Mouse (Mus musculus) kidney, adult 2 months (tissue): ENCODE data around the gene A230072I06Rik. TPM values are rescaled to one million over a fixed set of nuclear protein-coding genes. Genes with fewer than 3 reads are reported as not detected.

Experiments
- DNase-seq: peaks from one replicate; pipeline ENCODE4 v3.0.0; 2021
- H3K27ac ChIP-seq: fragments of 200-500 bp; 2 replicates; pipeline ENCODE4 v1.5.1; 2012; ENCODE audit warnings: low read depth, low read length, control low read depth, inconsistent platforms; ENCODE audit not compliant: insufficient read depth
- H3K27me3 ChIP-seq: fragments of 200-500 bp; replicated peaks from 2 replicates; pipeline ENCODE4 v1.6.1; 2012; ENCODE audit warnings: mild to moderate bottlenecking, moderate library complexity, low read length, inconsistent platforms; ENCODE audit not compliant: control insufficient read depth, insufficient read depth
- H3K36me3 ChIP-seq: fragments of 200-500 bp; 2 replicates; pipeline ENCODE4 v1.6.1; 2012; ENCODE audit warnings: mild to moderate bottlenecking, moderate library complexity, low read length, inconsistent platforms; ENCODE audit not compliant: control insufficient read depth, insufficient read depth
- H3K4me1 ChIP-seq: fragments of 200-500 bp; 2 replicates; pipeline ENCODE4 v1.6.1; 2011; ENCODE audit warnings: low read length; ENCODE audit not compliant: control insufficient read depth, insufficient read depth
- H3K4me3 ChIP-seq: fragments of 200-500 bp; 2 replicates; pipeline ENCODE4 v1.5.1; 2011; ENCODE audit warnings: mild to moderate bottlenecking, low read depth, low read length, control low read depth; ENCODE audit not compliant: insufficient read depth
- CTCF ChIP-seq: fragments of 200-500 bp; conservative IDR thresholded peaks from 2 replicates; pipeline ENCODE4 v1.5.1; 2011; ENCODE audit warnings: low read depth, mild to moderate bottlenecking, control low read depth, low read length, moderate library complexity, mixed read lengths; ENCODE audit not compliant: insufficient read depth, insufficient read length
- POLR2A ChIP-seq: fragments of 200-500 bp; IDR thresholded peaks from one replicate; pipeline ENCODE4 v1.6.1; 2011; ENCODE audit warnings: low read depth, low read length, control low read depth
- WGBS: fragments of 180-500 bp; shearing (Covaris S2); methylation state at CpG from one replicate; pipeline ENCODE4 v1.1.7; 2018; 5-methylcytosine and 5-hydroxymethylcytosine counted together
- polyA plus RNA-seq: library from polyadenylated mRNA; depleted of rRNA; stranded (reverse); fragments of >200 nt; gene quantifications from 2 replicates; pipeline ENCODE4 v1.2.3, GENCODE M21; 2012; rRNA removed

The A230072I06Rik gene
- polyA plus RNA-seq = not detected in 2 replicates

GRCm38 (mm10) chr8:12278663-12279312 lies at the start of gene A230072I06Rik:
Gene A230072I06Rik, plus strand, starts transcription at chr8:12278819.
- TF ChIP-seq CTCF = no peak
- no peak for TF ChIP-seq POLR2A
- Histone ChIP-seq H3K36me3 (no peaks in the 10 kb centered on the region), H3K27ac (no peak within 1 kb of the TSS)

GRCm38 (mm10) chr8:12234039-12234438 lies 44.6 kb upstream of the A230072I06Rik start:
- H3K4me1 ChIP-seq = no peaks in the 10 kb centered on the region
- no peaks in the 10 kb centered on the region for H3K36me3 ChIP-seq
- TF ChIP-seq POLR2A = no peak
- TF ChIP-seq CTCF = no peak
- WGBS = 67% methylated on average over 11 of the region's 11 CpGs
- H3K4me3 ChIP-seq = no peak overlapping the region
- DNase-seq = no peak
- H3K27me3 ChIP-seq = no peaks in the 10 kb centered on the region
- no peak overlapping the region for H3K27ac ChIP-seq

More at GRCm38 (mm10) chr8:12278663-12279312, at the start of gene A230072I06Rik:
- 45% methylated on average over 12 of the region's 12 CpGs for WGBS
- Histone ChIP-seq H3K27me3 (no peaks in the 10 kb centered on the region), H3K4me3 (no peak within 1 kb of the TSS), H3K4me1 (no peaks in the 10 kb centered on the region)
- no peak for DNase-seq

- H3K27ac ChIP-seq = no peak overlapping the region
- DNase-seq = no peak
- 85% methylated on average over 7 of the region's 7 CpGs for WGBS
Measured at GRCm38 (mm10) chr8:12238775-12239174, 39.8 kb upstream of the A230072I06Rik start.

GRCm38 (mm10) chr8:12240143-12240542 lies 38.5 kb upstream of the A230072I06Rik start:
- Histone ChIP-seq H3K36me3 (no peaks in the 10 kb centered on the region), H3K4me3 (no peak overlapping the region), H3K27me3 (no peaks in the 10 kb centered on the region), H3K27ac (no peak overlapping the region), H3K4me1 (no peaks in the 10 kb centered on the region)
- DNase-seq = no peak
- TF ChIP-seq CTCF = no peak
- TF ChIP-seq POLR2A = no peak
- WGBS = 67% methylated on average over 9 of the region's 9 CpGs

More at GRCm38 (mm10) chr8:12238775-12239174, 39.8 kb upstream of the A230072I06Rik start:
- no peak overlapping the region for H3K4me3 ChIP-seq
- TF ChIP-seq POLR2A (no peak), CTCF (no peak)
- no peaks in the 10 kb centered on the region for H3K27me3 ChIP-seq
- no peaks in the 10 kb centered on the region for H3K36me3 ChIP-seq
- no peaks in the 10 kb centered on the region for H3K4me1 ChIP-seq

- no peaks in the 10 kb centered on the region for H3K36me3 ChIP-seq
- 67% methylated on average over 1 of the region's 1 CpGs for WGBS
- H3K27me3 ChIP-seq = no peaks in the 10 kb centered on the region
- no peak for TF ChIP-seq POLR2A
- no peak for TF ChIP-seq CTCF
- no peak overlapping the region for H3K4me3 ChIP-seq
- no peak overlapping the region for H3K27ac ChIP-seq
- no peak for DNase-seq
- H3K4me1 ChIP-seq = no peaks in the 10 kb centered on the region
Measured at GRCm38 (mm10) chr8:12243746-12244145, 34.9 kb upstream of the A230072I06Rik start.

- 82% methylated on average over 2 of the region's 2 CpGs for WGBS
- DNase-seq = no peak
Measured at GRCm38 (mm10) chr8:12259890-12260289, 18.7 kb upstream of the A230072I06Rik start.

GRCm38 (mm10) chr8:12260476-12261029 lies 18.1 kb upstream of the A230072I06Rik start:
- DNase-seq = no peak
- TF ChIP-seq POLR2A = no peak
- TF ChIP-seq CTCF = no peak
- 70% methylated on average over 6 of the region's 6 CpGs for WGBS
- Histone ChIP-seq H3K27me3 (no peaks in the 10 kb centered on the region), H3K4me1 (no peaks in the 10 kb centered on the region), H3K4me3 (no peak overlapping the region), H3K27ac (no peak overlapping the region), H3K36me3 (no peaks in the 10 kb centered on the region)

More at GRCm38 (mm10) chr8:12259890-12260289, 18.7 kb upstream of the A230072I06Rik start:
- no peaks in the 10 kb centered on the region for H3K36me3 ChIP-seq
- no peak for TF ChIP-seq CTCF
- TF ChIP-seq POLR2A = no peak
- H3K4me1 ChIP-seq = no peaks in the 10 kb centered on the region
- no peaks in the 10 kb centered on the region for H3K27me3 ChIP-seq
- H3K4me3 ChIP-seq = no peak overlapping the region
- H3K27ac ChIP-seq = no peak overlapping the region
